Mouse (Mus musculus) c-Kit-positive CD71-negative TER-119-negative erythroid progenitor cells, embryonic 14.5 days (primary cell): Measurements from ENCODE around the gene Tmem63a.
"Not testable (repeated sequence)": the region's sequence is repeated elsewhere in the genome, so short reads cannot be mapped to it uniquely, and the experiment has no call there.

Source experiments
- DNase-seq: peaks from one replicate; pipeline ENCODE4 v3.0.0-alpha.2; 2013; ENCODE audit warnings: low read depth

Gene Tmem63a

DNA sequence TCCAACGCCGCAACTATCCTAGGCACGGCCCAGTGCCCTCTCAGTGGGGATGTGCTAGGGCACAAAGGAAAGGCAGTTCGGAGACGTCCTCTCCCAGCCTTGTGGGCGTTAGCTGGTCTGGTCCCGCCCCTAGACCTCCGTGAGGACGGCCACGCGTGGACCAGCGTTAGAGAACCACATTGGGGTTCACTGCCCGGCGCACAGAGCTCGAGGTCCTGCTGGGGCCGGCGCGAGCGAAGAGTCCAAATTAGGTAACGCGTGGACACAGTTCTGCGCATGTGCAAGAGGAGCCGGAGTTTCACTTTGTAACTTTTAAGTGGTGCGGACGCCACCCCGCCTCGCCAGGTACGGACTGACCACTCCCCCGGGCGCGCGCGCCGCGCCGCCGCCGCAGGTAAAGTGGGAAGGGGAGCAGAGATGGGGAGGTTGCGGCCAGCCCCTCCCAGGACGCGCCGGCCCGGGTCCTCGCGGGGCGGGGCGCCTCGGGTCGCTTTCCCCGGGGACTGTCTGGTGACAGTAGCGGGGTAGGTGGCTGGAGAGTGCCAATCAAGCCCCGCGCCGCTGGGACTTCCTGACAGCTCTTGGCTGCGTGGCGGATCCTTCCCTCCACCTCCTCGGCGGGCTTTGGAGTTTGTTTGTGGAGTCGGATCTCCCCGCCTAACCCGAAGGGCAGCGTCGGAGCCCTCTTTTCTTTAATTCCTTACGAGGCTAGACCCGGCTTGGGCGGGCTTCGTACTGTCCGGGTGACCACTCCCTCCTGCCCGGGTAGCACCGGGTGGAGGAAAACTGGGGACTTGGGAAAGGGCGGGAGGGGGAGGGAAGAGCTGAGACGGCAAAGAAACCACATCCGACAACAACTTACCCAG, at the start of gene Tmem63a:
TSS of gene Tmem63a (plus strand) at position 179 of the 866 bp plus-strand sequence.
- DNase-seq = no peak

DNA sequence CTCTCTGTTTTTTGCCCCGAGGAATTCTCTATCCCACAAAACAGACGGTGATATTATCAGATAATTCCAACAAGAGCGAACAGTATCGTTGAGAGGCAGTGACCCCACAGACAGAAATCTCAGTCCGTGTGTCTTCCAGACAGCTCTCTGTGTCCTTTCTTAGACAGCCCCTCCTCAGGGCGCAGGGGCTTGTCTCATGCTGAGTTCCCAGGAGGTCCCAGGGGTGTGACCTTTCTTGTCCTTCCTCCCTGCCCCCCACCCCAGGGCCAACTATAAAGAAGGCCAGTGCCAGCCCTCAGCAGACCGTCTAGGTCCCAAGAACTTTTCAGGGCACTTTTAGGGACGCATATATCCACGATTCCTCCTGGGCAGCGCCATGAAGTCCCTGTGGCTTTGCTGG, 49.3 kb upstream of the Tmem63a start, which contains the start of gene Lefty2:
TSS of gene Lefty2 (plus strand) at position 301 of the 400 bp plus-strand sequence.
- DNase-seq = no peak

DNA sequence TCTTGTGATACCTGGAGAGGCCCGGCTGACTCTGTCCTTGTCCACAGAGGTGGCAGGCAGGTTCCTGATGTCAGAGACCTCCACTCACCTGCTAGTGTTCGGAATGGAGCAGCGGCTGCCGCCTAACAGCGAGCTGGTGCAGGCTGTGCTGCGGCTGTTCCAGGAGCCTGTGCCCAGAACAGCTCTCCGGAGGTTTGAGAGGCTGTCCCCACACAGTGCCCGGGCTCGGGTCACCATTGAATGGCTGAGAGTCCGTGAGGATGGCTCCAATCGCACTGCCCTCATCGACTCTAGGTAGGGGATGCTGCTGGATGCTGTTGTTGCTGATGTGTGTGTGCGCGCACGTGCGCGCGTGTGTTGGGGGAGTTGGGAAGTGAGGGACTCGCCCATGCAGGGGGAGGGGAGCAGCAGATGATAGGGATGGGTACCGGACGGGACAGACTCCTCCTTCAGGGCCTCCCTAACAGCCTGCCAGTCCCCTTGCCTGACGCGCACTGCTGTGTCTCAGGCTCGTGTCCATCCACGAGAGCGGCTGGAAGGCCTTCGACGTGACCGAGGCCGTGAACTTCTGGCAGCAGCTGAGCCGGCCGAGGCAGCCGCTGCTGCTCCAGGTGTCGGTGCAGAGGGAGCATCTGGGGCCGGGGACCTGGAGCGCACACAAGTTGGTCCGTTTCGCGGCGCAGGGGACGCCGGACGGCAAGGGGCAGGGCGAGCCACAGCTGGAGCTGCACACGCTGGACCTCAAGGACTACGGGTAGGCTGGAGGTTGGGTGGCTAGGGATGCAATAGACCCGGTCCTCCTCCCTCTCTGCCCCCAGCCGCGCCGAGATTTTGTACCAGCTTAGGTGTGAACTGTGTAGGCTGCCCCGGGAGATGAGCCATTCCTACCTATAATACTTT, 47.8 kb upstream of the Tmem63a start:
- not testable (repeated sequence) for DNase-seq

GRCm38 (mm10) chr1:180901107-180901506, 41.0 kb upstream of the Tmem63a start:
- DNase-seq = peak; percentile 50

- peak; percentile 62 for DNase-seq
These were observed 39.2 kb upstream of the Tmem63a start for GRCm38 (mm10) chr1:180902915-180903314.

- no peak for DNase-seq
These were observed 38.5 kb upstream of the Tmem63a start for GRCm38 (mm10) chr1:180903666-180904038.

DNA sequence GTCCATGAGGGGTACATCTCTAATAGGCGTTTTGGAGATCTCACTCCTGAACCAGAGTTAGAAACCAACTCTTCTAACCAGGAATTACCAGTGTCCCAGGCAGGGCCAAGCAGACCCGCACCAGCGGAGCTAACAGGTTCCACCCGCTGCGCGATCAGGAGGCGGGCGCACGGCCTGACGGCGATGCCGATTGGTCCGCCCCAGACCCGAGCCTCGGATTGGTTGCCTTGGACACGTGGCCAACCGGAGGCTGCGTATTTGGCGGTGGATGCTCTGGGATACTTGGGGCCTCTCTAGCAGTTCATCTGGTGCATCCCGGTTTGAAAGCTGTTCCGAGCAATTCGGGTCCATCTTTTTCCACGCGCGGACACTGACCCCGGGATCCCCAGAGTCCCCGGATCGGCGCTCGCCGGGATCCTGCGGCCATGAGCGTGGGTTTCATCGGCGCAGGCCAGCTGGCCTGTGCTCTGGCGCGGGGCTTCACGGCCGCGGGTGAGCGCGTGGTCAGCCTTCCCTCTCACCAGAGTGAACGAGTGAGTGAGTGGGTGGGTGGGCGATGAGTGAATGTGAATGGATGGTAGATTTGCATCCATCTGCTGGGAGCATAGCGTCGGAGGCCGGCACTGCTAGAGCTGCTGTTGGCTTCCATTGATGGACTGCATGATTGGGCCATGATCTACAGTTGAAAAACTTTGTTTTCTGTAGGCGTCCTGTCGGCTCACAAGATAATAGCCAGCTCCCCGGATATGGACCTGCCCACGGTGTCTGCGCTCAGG, 37.9 kb upstream of the Tmem63a start, which contains the start of gene Pycr2:
TSS of gene Pycr2 (plus strand) at position 255 of the 776 bp plus-strand sequence.
- peak; percentile 84 for DNase-seq

- no peak for DNase-seq
These were observed 37.4 kb upstream of the Tmem63a start for GRCm38 (mm10) chr1:180904815-180905080.

- no peak for DNase-seq
These were observed 36.8 kb upstream of the Tmem63a start for GRCm38 (mm10) chr1:180905307-180905706.

DNA sequence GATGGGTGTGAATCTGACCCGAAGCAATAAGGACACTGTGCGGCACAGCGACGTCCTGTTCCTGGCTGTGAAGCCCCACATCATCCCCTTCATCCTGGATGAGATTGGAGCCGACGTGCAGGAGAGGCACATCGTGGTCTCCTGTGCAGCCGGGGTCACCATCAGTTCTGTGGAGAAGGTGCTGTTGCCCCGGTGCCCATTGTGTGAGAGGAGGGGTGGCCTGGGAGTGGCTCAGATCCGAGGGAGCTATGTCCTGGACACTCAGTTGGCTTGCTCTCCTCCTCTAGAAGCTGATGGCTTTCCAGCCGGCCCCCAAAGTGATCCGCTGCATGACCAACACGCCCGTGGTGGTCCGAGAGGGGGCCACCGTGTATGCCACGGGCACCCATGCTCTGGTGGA, 36.3 kb upstream of the Tmem63a start:
- no peak for DNase-seq

DNA sequence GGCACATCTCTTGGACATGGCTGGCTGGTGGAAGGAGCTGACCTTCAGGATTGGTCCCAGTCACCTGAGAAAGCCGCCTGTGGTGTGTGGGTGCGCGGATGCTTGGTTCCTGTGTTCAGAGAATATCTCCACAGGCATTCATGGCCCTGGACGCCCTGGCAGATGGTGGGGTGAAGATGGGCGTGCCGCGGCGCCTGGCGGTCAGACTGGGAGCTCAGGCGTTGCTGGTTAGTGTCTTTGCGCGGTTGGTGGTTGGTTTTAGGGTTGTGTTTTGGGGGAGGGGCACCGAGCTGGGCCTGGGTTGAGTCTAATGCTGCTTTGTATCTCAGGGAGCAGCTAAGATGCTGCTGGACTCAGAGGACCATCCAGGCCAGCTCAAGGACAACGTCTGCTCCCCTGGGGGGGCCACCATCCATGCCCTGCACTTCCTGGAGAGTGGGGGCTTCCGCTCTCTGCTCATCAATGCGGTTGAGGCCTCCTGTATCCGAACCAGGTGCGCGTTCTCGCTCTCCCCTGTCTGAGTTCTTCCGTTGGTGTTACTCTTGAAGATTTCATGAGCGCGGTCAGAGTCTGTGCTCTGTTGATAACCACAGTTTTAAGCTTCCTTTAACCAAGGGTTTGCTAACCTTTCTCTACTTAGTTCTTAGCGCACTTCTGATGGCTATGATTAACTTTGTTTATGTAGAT, 35.5 kb upstream of the Tmem63a start:
- no peak for DNase-seq

DNA sequence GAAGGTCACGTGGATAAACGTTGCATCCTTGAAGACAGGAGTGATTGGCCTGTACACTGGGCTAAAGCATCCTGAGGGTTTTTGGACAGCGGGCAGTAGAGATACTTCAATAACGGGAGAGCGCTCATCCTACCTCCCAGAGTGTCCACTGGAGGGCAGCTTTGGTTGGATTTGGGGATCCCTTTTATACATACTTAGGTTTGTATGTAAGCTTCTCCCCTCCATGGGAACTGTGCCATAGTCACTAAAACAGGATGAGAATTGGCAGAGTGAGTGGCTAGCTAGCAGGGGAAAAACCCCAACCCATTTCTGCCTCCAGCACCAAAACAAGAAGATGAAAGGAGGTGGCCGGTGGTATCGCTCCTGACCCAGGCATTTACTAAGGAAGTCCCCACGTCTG, 31.0 kb upstream of the Tmem63a start:
- no peak for DNase-seq

GRCm38 (mm10) chr1:180911653-180912287, 30.4 kb upstream of the Tmem63a start:
- no peak for DNase-seq

- no peak for DNase-seq
These were observed 29.4 kb upstream of the Tmem63a start for GRCm38 (mm10) chr1:180912792-180913191.

GRCm38 (mm10) chr1:180913797-180914196, 28.3 kb upstream of the Tmem63a start:
- no peak for DNase-seq

DNA sequence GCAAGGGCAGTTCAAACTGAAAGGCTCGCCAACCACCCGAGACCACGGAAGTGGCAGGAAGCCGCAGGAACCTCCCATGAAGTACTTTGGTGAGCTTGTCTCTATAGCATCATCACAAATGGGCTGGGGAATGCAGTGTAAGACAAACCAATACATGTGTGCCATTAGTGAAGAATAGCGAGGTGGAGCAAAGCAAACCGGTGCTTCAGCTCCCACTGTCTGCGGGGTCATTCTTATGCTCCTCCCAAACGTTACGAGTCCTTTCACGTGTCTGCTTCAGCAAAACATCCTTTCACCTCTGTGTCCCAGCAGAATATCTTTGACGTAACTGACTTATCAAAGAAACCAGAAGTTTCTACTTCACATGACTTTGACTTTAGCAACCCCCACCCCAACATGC, 25.7 kb upstream of the Tmem63a start:
- DNase-seq = no peak

GRCm38 (mm10) chr1:180917053-180917452, 25.1 kb upstream of the Tmem63a start:
- DNase-seq = no peak

GRCm38 (mm10) chr1:180919686-180920085, 22.5 kb upstream of the Tmem63a start:
- DNase-seq = no peak

GRCm38 (mm10) chr1:180922273-180923048, 19.7 kb upstream of the Tmem63a start:
- DNase-seq = no peak

GRCm38 (mm10) chr1:180924737-180925136, 17.4 kb upstream of the Tmem63a start:
- DNase-seq = no peak
